Mouse (Mus musculus) hindbrain, embryonic 15.5 days (tissue): Measurements from ENCODE around the gene Kpna3. TPM values are rescaled to one million over a fixed set of nuclear protein-coding genes. Genes with fewer than 3 reads are reported as not detected.
"Not testable (repeated sequence)": the region's sequence is repeated elsewhere in the genome, so short reads cannot be mapped to it uniquely, and the experiment has no call there.

Experiments used
- ATAC-seq: fragments of 200-750 bp; cut with Nextera tagmentation; 2 replicates; pipeline ENCODE4 v1.8.0; 2017; ENCODE audit warnings: low read depth, moderate number of reproducible peaks, moderate TSS enrichment; ENCODE audit not compliant: low FRiP score
- H3K27ac ChIP-seq: fragments of 300-500 bp; sonication (generic); replicated peaks from 2 replicates; pipeline ENCODE4 v1.5.1; 2015; ENCODE audit warnings: mild to moderate bottlenecking, inconsistent platforms
- H3K27me3 ChIP-seq: fragments of 300-500 bp; sonication (generic); 2 replicates; pipeline ENCODE4 v1.6.1; 2015; ENCODE audit warnings: control low read depth, inconsistent platforms
- H3K36me3 ChIP-seq: fragments of 300-500 bp; sonication (generic); 2 replicates; pipeline ENCODE4 v1.6.1; 2015; ENCODE audit warnings: control low read depth, inconsistent platforms
- H3K4me1 ChIP-seq: fragments of 300-500 bp; sonication (generic); replicated peaks from 2 replicates; pipeline ENCODE4 v1.6.1; 2015; ENCODE audit warnings: control low read depth, inconsistent platforms
- H3K4me2 ChIP-seq: fragments of 300-500 bp; sonication (generic); 2 replicates; pipeline ENCODE4 v1.6.1; 2015; ENCODE audit warnings: moderate library complexity, mild to moderate bottlenecking, inconsistent platforms
- H3K4me3 ChIP-seq: fragments of 300-500 bp; sonication (generic); 2 replicates; pipeline ENCODE4 v1.5.1; 2015; ENCODE audit warnings: mild to moderate bottlenecking, inconsistent platforms
- H3K9ac ChIP-seq: fragments of 300-500 bp; sonication (generic); 2 replicates; pipeline ENCODE4 v1.6.1; 2015; ENCODE audit warnings: inconsistent platforms
- H3K9me3 ChIP-seq: fragments of 300-500 bp; sonication (generic); 2 replicates; pipeline ENCODE4 v1.6.1; 2016; ENCODE audit warnings: control low read depth, inconsistent platforms
- WGBS: fragments of 180-500 bp; shearing (Covaris S2); methylation state at CpG from one replicate; pipeline ENCODE4 v1.1.7; 2015; 5-methylcytosine and 5-hydroxymethylcytosine counted together
- polyA plus RNA-seq: library from polyadenylated mRNA; unstranded; fragments of >200 nt; fragmentation: Nextera tagmentation; extraction: Ambion mirVana; gene quantifications from 2 replicates; pipeline ENCODE4 v1.2.1, GENCODE M21; 2015

Gene Kpna3
- polyA plus RNA-seq, 1 experiment from 2014 or later: 68.6 TPM

- 47% methylated on average over 4 of the region's 8 CpGs for WGBS
- H3K9me3 ChIP-seq, ATAC-seq, H3K9ac ChIP-seq, H3K4me3 ChIP-seq, H3K4me1 ChIP-seq, H3K4me2 ChIP-seq, H3K27ac ChIP-seq, H3K27me3 ChIP-seq, H3K36me3 ChIP-seq: not testable (repeated sequence)
Measured at GRCm38 (mm10) chr14:61427095-61427494, 12.6 kb downstream of the Kpna3 start.

GRCm38 (mm10) chr14:61425080-61425665 is 14.5 kb downstream of the Kpna3 start:
- no peak for ATAC-seq
- H3K27me3 ChIP-seq: no peaks in the 10 kb centered on the region
- no peaks in the 10 kb centered on the region for H3K4me1 ChIP-seq
- no peak overlapping the region for H3K4me2 ChIP-seq
- no peak overlapping the region for H3K4me3 ChIP-seq
- no peaks in the 10 kb centered on the region for H3K9me3 ChIP-seq
- H3K36me3 ChIP-seq: no peaks in the 10 kb centered on the region
- no peak overlapping the region for H3K9ac ChIP-seq
- 96% methylated on average over 2 of the region's 2 CpGs for WGBS
- H3K27ac ChIP-seq: no peak overlapping the region

GRCm38 (mm10) chr14:61415719-61416118 is 24.0 kb downstream of the Kpna3 start:
- peaks cover 14% of the 10 kb centered on the region for H3K4me1 ChIP-seq
- no peak overlapping the region for H3K4me3 ChIP-seq
- no peaks in the 10 kb centered on the region for H3K9me3 ChIP-seq
- H3K27me3 ChIP-seq: no peaks in the 10 kb centered on the region
- no peak overlapping the region for H3K4me2 ChIP-seq
- H3K27ac ChIP-seq: no peak overlapping the region
- no peak overlapping the region for H3K9ac ChIP-seq
- ATAC-seq: no peak
- no peaks in the 10 kb centered on the region for H3K36me3 ChIP-seq
- WGBS: 87% methylated on average over 4 of the region's 4 CpGs

- H3K36me3 ChIP-seq: no peaks in the 10 kb centered on the region
- 69% methylated on average over 5 of the region's 5 CpGs for WGBS
Measured at GRCm38 (mm10) chr14:61415311-61415710, 24.4 kb downstream of the Kpna3 start.

GRCm38 (mm10) chr14:61414808-61415207 is 24.9 kb downstream of the Kpna3 start:
- no peak for ATAC-seq
- Histone ChIP-seq H3K27me3 (no peaks in the 10 kb centered on the region), H3K9me3 (no peaks in the 10 kb centered on the region), H3K4me3 (no peak overlapping the region), H3K9ac (no peak overlapping the region), H3K4me2 (no peak overlapping the region), H3K4me1 (peaks cover 14% of the 10 kb centered on the region), H3K36me3 (no peaks in the 10 kb centered on the region), H3K27ac (no peak overlapping the region)
- 26% methylated on average over 1 of the region's 1 CpGs for whole genome bisulfite sequencing

More at GRCm38 (mm10) chr14:61415311-61415710, 24.4 kb downstream of the Kpna3 start:
- Histone ChIP-seq H3K9ac (no peak overlapping the region), H3K4me1 (peaks cover 14% of the 10 kb centered on the region), H3K4me3 (no peak overlapping the region), H3K27ac (no peak overlapping the region), H3K9me3 (no peaks in the 10 kb centered on the region), H3K4me2 (no peak overlapping the region), H3K27me3 (no peaks in the 10 kb centered on the region)
- ATAC-seq: no peak

- H3K9me3 ChIP-seq: no peaks in the 10 kb centered on the region
- no peaks in the 10 kb centered on the region for H3K36me3 ChIP-seq
- 20% methylated on average over 5 of the region's 5 CpGs for WGBS
- peaks cover 14% of the 10 kb centered on the region for H3K4me1 ChIP-seq
- H3K9ac ChIP-seq: no peak overlapping the region
- no peaks in the 10 kb centered on the region for H3K27me3 ChIP-seq
- no peak overlapping the region for H3K4me2 ChIP-seq
- ATAC-seq: no peak
- no peak overlapping the region for H3K4me3 ChIP-seq
- no peak overlapping the region for H3K27ac ChIP-seq
Measured at GRCm38 (mm10) chr14:61414199-61414598, 25.5 kb downstream of the Kpna3 start.

GRCm38 (mm10) chr14:61413686-61414085 is 26.0 kb downstream of the Kpna3 start:
- Histone ChIP-seq H3K4me2 (no peak overlapping the region), H3K27ac (no peak overlapping the region), H3K9ac (no peak overlapping the region), H3K4me3 (no peak overlapping the region), H3K27me3 (no peaks in the 10 kb centered on the region), H3K36me3 (no peaks in the 10 kb centered on the region), H3K4me1 (peaks cover 14% of the 10 kb centered on the region), H3K9me3 (no peaks in the 10 kb centered on the region)
- ATAC-seq: no peak
- 67% methylated on average over 3 of the region's 3 CpGs for WGBS

GRCm38 (mm10) chr14:61410020-61410419 is 29.7 kb downstream of the Kpna3 start:
- H3K27ac ChIP-seq: no peak overlapping the region
- ATAC-seq: no peak
- H3K36me3 ChIP-seq: no peaks in the 10 kb centered on the region
- WGBS: 92% methylated on average over 2 of the region's 2 CpGs
- no peaks in the 10 kb centered on the region for H3K27me3 ChIP-seq
- H3K4me3 ChIP-seq: no peak overlapping the region
- H3K9me3 ChIP-seq: no peaks in the 10 kb centered on the region
- H3K9ac ChIP-seq: no peak overlapping the region
- H3K4me2 ChIP-seq: no peak overlapping the region
- H3K4me1 ChIP-seq: peaks cover 9% of the 10 kb centered on the region

GRCm38 (mm10) chr14:61407055-61407454 is 32.6 kb downstream of the Kpna3 start:
- Histone ChIP-seq H3K9ac (no peak overlapping the region), H3K36me3 (no peaks in the 10 kb centered on the region), H3K4me1 (no peaks in the 10 kb centered on the region), H3K27me3 (no peaks in the 10 kb centered on the region), H3K4me3 (no peak overlapping the region), H3K27ac (no peak overlapping the region), H3K9me3 (no peaks in the 10 kb centered on the region), H3K4me2 (no peak overlapping the region)
- WGBS: 95% methylated on average over 3 of the region's 3 CpGs
- no peak for ATAC-seq

GRCm38 (mm10) chr14:61405761-61406160 is 33.9 kb downstream of the Kpna3 start:
- Histone ChIP-seq H3K27me3 (no peaks in the 10 kb centered on the region), H3K4me3 (no peak overlapping the region), H3K4me1 (no peaks in the 10 kb centered on the region), H3K27ac (no peak overlapping the region), H3K9ac (no peak overlapping the region), H3K4me2 (no peak overlapping the region), H3K9me3 (no peaks in the 10 kb centered on the region), H3K36me3 (peaks cover 5% of the 10 kb centered on the region)
- no peak for ATAC-seq

GRCm38 (mm10) chr14:61404941-61405340 is 34.7 kb downstream of the Kpna3 start:
- Histone ChIP-seq H3K4me2 (no peak overlapping the region), H3K4me1 (no peaks in the 10 kb centered on the region), H3K4me3 (no peak overlapping the region), H3K27me3 (no peaks in the 10 kb centered on the region), H3K9me3 (no peaks in the 10 kb centered on the region), H3K36me3 (peaks cover 10% of the 10 kb centered on the region), H3K27ac (no peak overlapping the region), H3K9ac (no peak overlapping the region)
- ATAC-seq: no peak
- 91% methylated on average over 3 of the region's 3 CpGs for WGBS

- Histone ChIP-seq H3K9ac (no peak overlapping the region), H3K9me3 (no peaks in the 10 kb centered on the region), H3K27me3 (no peaks in the 10 kb centered on the region), H3K36me3 (peaks cover 19% of the 10 kb centered on the region), H3K4me1 (no peaks in the 10 kb centered on the region), H3K4me2 (no peak overlapping the region), H3K4me3 (no peak overlapping the region), H3K27ac (no peak overlapping the region)
- no peak for ATAC-seq
- 92% methylated on average over 6 of the region's 6 CpGs for WGBS
Measured at GRCm38 (mm10) chr14:61394745-61395144, 44.9 kb downstream of the Kpna3 start.

- WGBS: 81% methylated on average over 3 of the region's 3 CpGs
- Histone ChIP-seq H3K27me3 (no peaks in the 10 kb centered on the region), H3K4me3 (no peak overlapping the region), H3K4me2 (no peak overlapping the region), H3K36me3 (peaks cover 18% of the 10 kb centered on the region), H3K9ac (no peak overlapping the region), H3K4me1 (no peaks in the 10 kb centered on the region), H3K9me3 (no peaks in the 10 kb centered on the region), H3K27ac (no peak overlapping the region)
- no peak for ATAC-seq
Measured at GRCm38 (mm10) chr14:61390586-61390985, 49.1 kb downstream of the Kpna3 start.
